Mouse (Mus musculus) embryo, embryonic 11 days (tissue): ENCODE measurements around the gene Scgb2b3.

ENCODE experiments used
- DNase-seq: peaks from one replicate; pipeline ENCODE4 v3.0.0-alpha.2; 2015

Scgb2b3 gene

DNA sequence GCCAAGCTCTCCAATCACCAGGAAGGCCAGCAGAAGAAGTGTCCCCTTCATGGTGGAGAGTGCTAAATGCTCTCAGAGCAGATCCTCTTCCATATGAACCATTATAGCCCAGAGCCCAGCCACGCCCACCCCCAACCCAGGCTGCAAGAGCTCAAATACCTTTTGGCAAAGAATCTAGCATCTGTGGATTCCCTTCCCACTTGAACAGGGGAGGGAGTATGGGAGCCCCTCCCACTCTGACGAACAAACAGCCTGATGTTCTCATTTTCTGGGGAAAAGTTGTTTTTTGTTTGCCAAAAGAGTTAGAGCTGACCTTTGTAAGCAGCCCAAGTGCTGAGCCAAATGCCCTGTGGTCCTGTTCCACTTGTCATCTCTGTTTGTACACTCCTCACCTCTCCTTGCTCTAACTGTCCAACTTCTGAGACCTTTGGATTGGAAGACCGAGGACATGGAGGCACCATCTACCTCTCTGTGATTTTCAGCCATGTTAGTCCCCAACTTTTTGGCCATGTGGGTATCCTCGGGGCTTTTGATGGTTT is at the start of gene Scgb2b3:
Gene Scgb2b3 (minus strand): TSS at position 51 of the 539 bp plus-strand sequence.
- no peak for DNase-seq

DNA sequence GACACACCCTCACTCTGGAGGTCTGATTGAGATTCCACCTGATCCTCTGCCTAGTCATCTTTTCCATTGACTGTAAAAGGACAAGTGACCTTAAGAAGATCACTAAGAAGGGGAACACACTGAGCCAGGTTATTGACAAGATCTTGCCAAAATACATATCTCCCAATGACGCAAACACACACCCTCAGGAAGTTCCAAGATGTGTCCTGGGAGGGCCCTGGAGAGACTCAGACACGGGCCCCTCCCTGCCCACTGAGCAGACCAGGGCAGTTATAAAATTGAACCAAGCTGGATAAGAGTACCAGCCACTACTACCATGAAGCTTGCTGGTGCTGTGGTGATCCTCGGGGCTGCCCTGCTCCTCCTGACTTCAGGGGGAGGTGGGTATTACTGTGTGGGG is 13.4 kb upstream of the Scgb2b3 start, which contains the start of gene Scgb1b3:
Gene Scgb1b3 (plus strand): TSS at position 301 of the 400 bp plus-strand sequence.
- no peak for DNase-seq
